Comparison of ENCODE assay signal across 9 mouse cellular contexts in genomic region chr10:27133135-27133534, GRCm38 (mm10).
DNase-seq lines count a peak whose midpoint lies in the region; ATAC-seq lines count a peak whose summit lies in the region.
"Had no signal": no experiment of that assay in that cellular context is flagged by ENCODE, and none has a peak within 500 bp of the region (broad histone marks: within the 10 kb centered on the region; RNA-seq: fewer than 3 reads in every experiment).

No protein-coding gene starts in this region.

- H3K4me3 ChIP-seq in intestine, embryonic 16.5 days (ENCODE audit: low read length): no peak overlapping the region
- no peak overlapping the region for H3K4me3 ChIP-seq in midbrain, embryonic 16.5 days (ENCODE audit: low read depth, low read length)
- H3K4me3 ChIP-seq: liver, embryonic 13.5 days had no signal

- H3K27me3 ChIP-seq in intestine, embryonic 16.5 days (replicated peaks; ENCODE audit: control insufficient read depth, insufficient read depth, low read length): no peaks in the 10 kb centered on the region
- no peaks in the 10 kb centered on the region for H3K27me3 ChIP-seq in midbrain, embryonic 16.5 days (ENCODE audit: control insufficient read depth, insufficient read depth, low read depth, low read length)
- H3K27me3 ChIP-seq: liver, embryonic 13.5 days had no signal

- no peak overlapping the region for H3K4me2 ChIP-seq in intestine, embryonic 16.5 days (ENCODE audit: low read depth, low read length)
- no peak overlapping the region; the same call in 1 of the 2 replicates for H3K4me2 ChIP-seq in midbrain, embryonic 16.5 days (ENCODE audit: low read length)
- H3K4me2 ChIP-seq: liver, embryonic 13.5 days had no signal

- H3K9me3 ChIP-seq in intestine, embryonic 16.5 days (ENCODE audit: control insufficient read depth, low read length): no peaks in the 10 kb centered on the region
- no peaks in the 10 kb centered on the region for H3K9me3 ChIP-seq in midbrain, embryonic 16.5 days (replicated peaks; ENCODE audit: control insufficient read depth, low read length, poor library complexity, severe bottlenecking)
- H3K9me3 ChIP-seq: liver, embryonic 13.5 days had no signal

- peak; percentile 80; the same call in 1 of the 2 replicates for ATAC-seq in intestine, embryonic 16.5 days
- ATAC-seq in midbrain, embryonic 16.5 days: peak; percentile 86

- DNase-seq in gastrocnemius, adult 18-20 months (ENCODE audit: low spot score): peak; percentile 44
- DNase-seq in gastrocnemius, postnatal 25 days: no peak
- DNase-seq in cerebellum, adult 18-20 months: peak; percentile 21 to 22
- peak; percentile 79 for DNase-seq in forelimb bud, embryonic 11.5 days (ENCODE audit: low read depth, low spot score)
- peak; percentile 18 to 61 for DNase-seq in left cerebral cortex, adult 8-10 months (ENCODE audit: low spot score in 2 of 2)
- DNase-seq in urinary bladder, postnatal 36 days (ENCODE audit: low spot score in 2 of 2): peak; percentile 20 to 24
- DNase-seq: liver, embryonic 13.5 days had no signal

- H3K9ac ChIP-seq in intestine, embryonic 16.5 days (ENCODE audit: low read depth, low read length): no peak overlapping the region
- no peak overlapping the region for H3K9ac ChIP-seq in midbrain, embryonic 16.5 days (ENCODE audit: low read depth, low read length)
- H3K9ac ChIP-seq: liver, embryonic 13.5 days had no signal

- WGBS in intestine, embryonic 16.5 days: 0% methylated on average over 1 of the region's 1 CpGs
- WGBS in midbrain, embryonic 16.5 days: 2% methylated on average over 1 of the region's 1 CpGs

- H3K36me3 ChIP-seq in intestine, embryonic 16.5 days (ENCODE audit: control insufficient read depth, insufficient read depth, low read length): no peaks in the 10 kb centered on the region
- H3K36me3 ChIP-seq in midbrain, embryonic 16.5 days (ENCODE audit: control insufficient read depth, insufficient read depth, low read length): no peaks in the 10 kb centered on the region
- H3K36me3 ChIP-seq: liver, embryonic 13.5 days had no signal

- 0 out of 2 replicates have a peak, but pooled peaks cover 2% of the 10 kb centered on the region for H3K4me1 ChIP-seq in intestine, embryonic 16.5 days (ENCODE audit: control insufficient read depth, insufficient read depth, low read length)
- H3K4me1 ChIP-seq in midbrain, embryonic 16.5 days (ENCODE audit: control insufficient read depth, insufficient read depth, low read length): peaks cover 2% of the 10 kb centered on the region
- H3K4me1 ChIP-seq: liver, embryonic 13.5 days had no signal

- H3K27ac ChIP-seq in intestine, embryonic 16.5 days (ENCODE audit: low read length): no peak overlapping the region
- H3K27ac ChIP-seq in midbrain, embryonic 16.5 days (ENCODE audit: low read length): no peak overlapping the region
- H3K27ac ChIP-seq: liver, embryonic 13.5 days had no signal
